Mouse (Mus musculus): ENCODE results near the gene Dmrtc2. TPM values are rescaled to one million over a fixed set of nuclear protein-coding genes. Genes with fewer than 3 reads are reported as not detected.
"Not testable (repeated sequence)": the region's sequence is repeated elsewhere in the genome, so short reads cannot be mapped to it uniquely, and the experiment has no call there.

Dmrtc2 gene
- polyA plus RNA-seq (2012; ENCODE audit: insufficient read depth, insufficient read length, missing spikeins), result not detected in 2 replicates

GRCm38 (mm10) chr7:24869532-24870165 is at the start of gene Dmrtc2, which contains the start of gene Lypd4:
Gene Dmrtc2, plus strand, starts transcription at chr7:24870057.
Gene Lypd4, minus strand, starts transcription at chr7:24869941.
- H3K27ac ChIP-seq (ENCODE audit: insufficient read depth, low read depth, low read length), result no peak within 1 kb of the TSS
- no peaks in the 10 kb centered on the region for H3K4me1 ChIP-seq (ENCODE audit: control insufficient read depth, insufficient read depth, low read length)
- no peak for TF ChIP-seq POLR2A (IDR thresholded peaks at IDR 0.05; ENCODE audit: borderline replicate concordance, low read depth, low read length)
- no peak for TF ChIP-seq CTCF (IDR thresholded peaks at IDR 0.05; ENCODE audit: low read depth, low read length)
- H3K4me3 ChIP-seq (ENCODE audit: insufficient read depth, low read length), result no peak within 1 kb of the TSS

- H3K4me1 ChIP-seq (ENCODE audit: control insufficient read depth, insufficient read depth, low read length), result peaks cover 36% of the 10 kb centered on the region
- H3K27ac ChIP-seq (ENCODE audit: insufficient read depth, low read depth, low read length), result peak overlapping the region; percentile 58
- no peak for TF ChIP-seq POLR2A (IDR thresholded peaks at IDR 0.05; ENCODE audit: borderline replicate concordance, low read depth, low read length)
- TF ChIP-seq CTCF (IDR thresholded peaks at IDR 0.05; ENCODE audit: low read depth, low read length), result no peak
- H3K4me3 ChIP-seq (ENCODE audit: insufficient read depth, low read length), result no peak overlapping the region
Measured at GRCm38 (mm10) chr7:24824452-24824851, 45.4 kb upstream of the Dmrtc2 start.

- no peak overlapping the region for H3K4me3 ChIP-seq (ENCODE audit: insufficient read depth, low read length)
- no peak overlapping the region for H3K27ac ChIP-seq (ENCODE audit: insufficient read depth, low read depth, low read length)
- H3K4me1 ChIP-seq (ENCODE audit: control insufficient read depth, insufficient read depth, low read length), result peaks cover 32% of the 10 kb centered on the region
- TF ChIP-seq POLR2A (IDR thresholded peaks at IDR 0.05; ENCODE audit: borderline replicate concordance, low read depth, low read length) (no peak), CTCF (IDR thresholded peaks at IDR 0.05; ENCODE audit: low read depth, low read length) (no peak)
Measured at GRCm38 (mm10) chr7:24827181-24827580, 42.7 kb upstream of the Dmrtc2 start.

- H3K4me1 ChIP-seq (ENCODE audit: control insufficient read depth, insufficient read depth, low read length), result peaks cover 26% of the 10 kb centered on the region
- peak overlapping the region; percentile 55 for H3K27ac ChIP-seq (ENCODE audit: insufficient read depth, low read depth, low read length)
- H3K4me3 ChIP-seq (ENCODE audit: insufficient read depth, low read length), result not testable (repeated sequence)
Measured at GRCm38 (mm10) chr7:24838732-24839409, 31.0 kb upstream of the Dmrtc2 start.

GRCm38 (mm10) chr7:24839410-24839808 is 30.4 kb upstream of the Dmrtc2 start:
- no peak overlapping the region for H3K4me3 ChIP-seq (ENCODE audit: insufficient read depth, low read length)
- H3K4me1 ChIP-seq (ENCODE audit: control insufficient read depth, insufficient read depth, low read length), result peaks cover 26% of the 10 kb centered on the region
- TF ChIP-seq CTCF (IDR thresholded peaks at IDR 0.05; ENCODE audit: low read depth, low read length) (no peak), POLR2A (IDR thresholded peaks at IDR 0.05; ENCODE audit: borderline replicate concordance, low read depth, low read length) (no peak)
- 0 out of 2 replicates have a peak overlapping the region, but pooled peaks have one; percentile 32 for H3K27ac ChIP-seq (ENCODE audit: insufficient read depth, low read depth, low read length)

- no peak overlapping the region for H3K27ac ChIP-seq (ENCODE audit: insufficient read depth, low read depth, low read length)
- no peak overlapping the region for H3K4me3 ChIP-seq (ENCODE audit: insufficient read depth, low read length)
- no peak for TF ChIP-seq CTCF (IDR thresholded peaks at IDR 0.05; ENCODE audit: low read depth, low read length)
- TF ChIP-seq POLR2A (IDR thresholded peaks at IDR 0.05; ENCODE audit: borderline replicate concordance, low read depth, low read length), result no peak
- peaks cover 26% of the 10 kb centered on the region for H3K4me1 ChIP-seq (ENCODE audit: control insufficient read depth, insufficient read depth, low read length)
Measured at GRCm38 (mm10) chr7:24840331-24840730, 29.5 kb upstream of the Dmrtc2 start.

- TF ChIP-seq CTCF (IDR thresholded peaks at IDR 0.05; ENCODE audit: low read depth, low read length), result no peak
- TF ChIP-seq POLR2A (IDR thresholded peaks at IDR 0.05; ENCODE audit: borderline replicate concordance, low read depth, low read length), result no peak
- H3K4me1 ChIP-seq (ENCODE audit: control insufficient read depth, insufficient read depth, low read length), result peaks cover 30% of the 10 kb centered on the region
Measured at GRCm38 (mm10) chr7:24841009-24841408, 28.8 kb upstream of the Dmrtc2 start.

GRCm38 (mm10) chr7:24844144-24844543 is 25.7 kb upstream of the Dmrtc2 start:
- H3K4me3 ChIP-seq (ENCODE audit: insufficient read depth, low read length), result no peak overlapping the region
- TF ChIP-seq POLR2A (IDR thresholded peaks at IDR 0.05; ENCODE audit: borderline replicate concordance, low read depth, low read length) (no peak), CTCF (IDR thresholded peaks at IDR 0.05; ENCODE audit: low read depth, low read length) (no peak)
- no peak overlapping the region for H3K27ac ChIP-seq (ENCODE audit: insufficient read depth, low read depth, low read length)
- peaks cover 25% of the 10 kb centered on the region for H3K4me1 ChIP-seq (ENCODE audit: control insufficient read depth, insufficient read depth, low read length)

More at GRCm38 (mm10) chr7:24841009-24841408, 28.8 kb upstream of the Dmrtc2 start:
- H3K4me3 ChIP-seq (ENCODE audit: insufficient read depth, low read length), result no peak overlapping the region
- no peak overlapping the region for H3K27ac ChIP-seq (ENCODE audit: insufficient read depth, low read depth, low read length)

- no peak for TF ChIP-seq CTCF (IDR thresholded peaks at IDR 0.05; ENCODE audit: low read depth, low read length)
- TF ChIP-seq POLR2A (IDR thresholded peaks at IDR 0.05; ENCODE audit: borderline replicate concordance, low read depth, low read length), result no peak
- Histone ChIP-seq H3K4me1 (ENCODE audit: control insufficient read depth, insufficient read depth, low read length) (peaks cover 31% of the 10 kb centered on the region), H3K4me3 (ENCODE audit: insufficient read depth, low read length) (no peak overlapping the region), H3K27ac (ENCODE audit: insufficient read depth, low read depth, low read length) (no peak overlapping the region)
Measured at GRCm38 (mm10) chr7:24845181-24845580, 24.7 kb upstream of the Dmrtc2 start.

- Histone ChIP-seq H3K4me1 (ENCODE audit: control insufficient read depth, insufficient read depth, low read length) (peaks cover 31% of the 10 kb centered on the region), H3K4me3 (ENCODE audit: insufficient read depth, low read length) (no peak overlapping the region), H3K27ac (ENCODE audit: insufficient read depth, low read depth, low read length) (0 out of 2 replicates have a peak overlapping the region, but pooled peaks have one; percentile 21)
- no peak for TF ChIP-seq POLR2A (IDR thresholded peaks at IDR 0.05; ENCODE audit: borderline replicate concordance, low read depth, low read length)
- TF ChIP-seq CTCF (IDR thresholded peaks at IDR 0.05; ENCODE audit: low read depth, low read length), result peak; percentile 33
Measured at GRCm38 (mm10) chr7:24845713-24846112, 24.1 kb upstream of the Dmrtc2 start.

- not testable (repeated sequence) for H3K4me3 ChIP-seq (ENCODE audit: insufficient read depth, low read length); H3K27ac ChIP-seq (ENCODE audit: insufficient read depth, low read depth, low read length)
- H3K4me1 ChIP-seq (ENCODE audit: control insufficient read depth, insufficient read depth, low read length), result peaks cover 31% of the 10 kb centered on the region
Measured at GRCm38 (mm10) chr7:24846576-24846975, 23.3 kb upstream of the Dmrtc2 start.
